Mouse (Mus musculus) large intestine, adult 2 months (tissue): ENCODE results near the gene Rbfox1. TPM values are rescaled to one million over a fixed set of nuclear protein-coding genes. Genes with fewer than 3 reads are reported as not detected.

Experiments used
- DNase-seq: peaks from one replicate; pipeline ENCODE4 v3.0.0-alpha.2; 2012; ENCODE audit warnings: low read depth, low spot score
- WGBS: fragments of 180-500 bp; shearing (Covaris S2); methylation state at CpG from one replicate; pipeline ENCODE4 v1.1.7; 2018; 5-methylcytosine and 5-hydroxymethylcytosine counted together
- polyA plus RNA-seq: library from polyadenylated mRNA; depleted of rRNA; stranded (reverse); fragments of >200 nt; gene quantifications from 2 replicates; pipeline ENCODE4 v1.2.3, GENCODE M21; 2012

Gene Rbfox1
- polyA plus RNA-seq, 1 experiment, result 0.22 TPM

DNA sequence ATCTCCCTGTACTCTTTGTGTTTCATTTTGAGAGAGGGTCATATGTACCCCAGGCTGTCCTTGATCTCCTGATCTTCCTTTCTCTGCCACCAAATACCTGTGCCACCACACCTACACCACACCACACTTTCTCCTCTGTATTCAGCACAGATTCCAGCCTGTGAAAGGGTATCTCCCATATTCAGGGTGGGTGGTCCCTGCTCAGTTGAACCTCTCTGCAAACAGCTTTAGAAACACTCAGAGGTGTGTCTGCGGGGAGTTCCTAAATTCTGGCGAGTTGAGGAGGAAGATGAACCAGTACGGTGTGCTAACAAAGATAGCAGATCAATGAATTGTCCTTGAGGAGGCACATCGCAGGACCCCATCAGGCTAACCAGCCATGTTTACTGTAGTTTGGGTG is 1572.4 kb downstream of the Rbfox1 start:
- 76% methylated on average over 4 of the region's 4 CpGs for WGBS
- no peak for DNase-seq
